Mouse (Mus musculus) cortical plate, adult 2 months (tissue): Measurements from ENCODE around the gene Slc39a1.
A peak's percentile ranks its signal among the peaks of the same experiment; 100 is the strongest.

ENCODE experiments used
- CTCF ChIP-seq: fragments of 200-500 bp; IDR thresholded peaks from 2 replicates; pipeline ENCODE4 v1.5.1; 2011; ENCODE audit warnings: mild to moderate bottlenecking, control low read depth, low read length; ENCODE audit not compliant: insufficient read depth; ENCODE audit errors: extremely low read depth
- POLR2A ChIP-seq: fragments of 200-500 bp; IDR thresholded peaks from 2 replicates; pipeline ENCODE4 v1.6.1; 2011; ENCODE audit warnings: mild to moderate bottlenecking, low read length, control low read depth; ENCODE audit not compliant: insufficient read depth; ENCODE audit errors: extremely low read depth

- TF ChIP-seq CTCF (no peak), POLR2A (peak; percentile 46; the same call in 1 of the 2 replicates)
Measured at GRCm38 (mm10) chr3:90208662-90209061, 39.3 kb upstream of the Slc39a1 start.
